Mouse (Mus musculus): ENCODE data around the gene Ccdc88b.

Gene Ccdc88b

DNA sequence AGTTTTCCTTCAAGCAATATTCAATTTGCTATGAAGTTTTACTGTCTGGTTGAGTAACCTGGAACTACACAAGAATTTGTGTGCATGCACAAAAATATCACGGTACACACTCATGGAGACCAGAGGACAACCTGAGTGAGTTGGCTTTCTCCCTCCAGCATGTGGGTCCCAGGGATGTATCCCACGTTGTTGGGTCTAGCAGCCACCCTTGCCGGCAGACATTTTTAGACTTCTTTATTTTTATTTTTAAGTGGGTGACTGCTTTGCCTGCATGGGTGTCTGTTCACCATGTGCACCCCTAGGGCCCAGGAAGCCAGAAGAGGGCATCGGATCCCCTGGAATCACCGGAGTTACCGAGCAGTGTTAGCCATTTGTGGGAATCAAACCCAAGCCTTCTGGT is 32.6 kb downstream of the Ccdc88b start:
- no peak for DNase-seq

DNA sequence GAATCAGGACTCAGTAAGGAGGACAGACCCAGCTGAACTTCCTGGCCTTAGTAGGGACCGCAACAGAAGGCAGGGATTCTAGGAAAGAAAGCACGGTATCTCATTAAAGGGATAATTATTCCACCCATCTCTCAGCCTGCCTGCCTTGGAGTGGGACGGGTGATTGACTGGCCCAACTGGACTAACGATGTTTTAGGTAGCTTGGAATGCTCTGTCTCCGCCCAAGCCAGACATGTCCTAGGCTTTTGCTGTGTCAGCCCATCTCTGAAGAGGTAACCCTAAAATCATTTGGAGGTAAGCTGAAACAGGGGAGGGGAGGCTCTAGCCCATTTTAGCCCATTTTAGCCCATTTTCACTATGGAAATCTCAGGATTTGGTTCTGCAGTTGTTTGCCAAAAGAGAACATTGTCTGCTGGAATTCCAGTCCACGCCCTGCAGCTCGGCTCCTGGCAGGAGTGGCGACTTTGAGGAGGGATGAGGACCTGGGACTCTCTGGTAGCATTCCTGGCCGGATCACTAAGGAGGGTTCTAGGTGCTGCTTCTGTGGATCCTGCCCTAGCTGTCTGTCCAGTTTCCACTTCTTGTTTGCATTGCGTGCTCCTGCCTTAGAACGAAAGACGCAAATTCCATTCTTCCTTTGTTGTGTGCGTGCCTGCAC is 37.3 kb downstream of the Ccdc88b start:
- DNase-seq, result no peak

DNA sequence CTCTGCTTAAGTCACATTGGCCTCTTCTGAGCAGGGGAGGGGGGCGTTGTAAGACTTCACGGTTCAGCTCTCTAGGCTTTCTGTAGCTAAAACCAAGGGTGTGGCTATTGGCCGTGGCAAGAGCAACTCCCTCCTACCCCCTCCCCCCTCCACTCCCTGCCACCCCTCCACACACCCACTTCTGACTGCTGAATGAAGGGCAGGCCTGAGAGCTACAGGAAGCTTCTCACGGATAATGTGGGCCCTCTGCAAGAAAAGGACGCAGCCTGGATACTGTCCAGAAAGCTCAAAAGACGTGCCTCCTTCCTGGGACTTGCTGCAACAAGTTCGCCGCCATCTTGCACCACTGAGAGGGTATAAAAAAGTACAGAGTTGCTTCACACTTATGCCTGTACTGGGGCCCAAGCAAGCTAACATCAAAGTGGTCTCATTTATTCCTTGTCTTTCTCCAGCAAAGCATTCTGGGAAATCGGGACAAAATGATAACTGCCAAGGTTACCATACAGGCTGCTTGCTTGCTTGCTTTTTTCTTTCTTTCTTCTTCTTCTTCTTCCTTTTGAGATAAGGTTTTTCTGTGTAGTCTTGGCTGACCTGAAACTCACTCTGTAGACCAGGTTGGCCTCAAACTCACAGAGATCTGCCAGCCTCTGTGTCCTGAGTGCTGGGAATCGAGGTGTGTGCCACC is 38.7 kb downstream of the Ccdc88b start:
- no peak for DNase-seq

DNA sequence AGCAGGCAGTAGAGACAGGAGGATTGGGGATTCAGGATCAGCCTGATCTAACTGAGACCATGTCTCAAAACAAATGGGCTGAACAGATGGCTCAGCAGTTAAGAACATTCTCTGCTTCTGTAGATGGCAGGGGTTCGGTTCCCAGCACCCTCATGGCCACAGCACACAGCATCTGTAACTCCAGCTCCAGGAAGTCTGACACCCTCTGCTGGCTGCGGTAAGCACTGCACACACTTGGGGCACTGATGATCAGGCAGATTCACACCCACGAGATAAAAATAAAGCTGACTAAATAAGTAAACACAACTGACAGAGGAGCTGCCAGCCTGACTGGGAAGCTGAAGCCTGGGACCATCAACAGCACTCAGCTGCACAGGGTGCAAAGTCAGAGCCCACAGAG is 43.1 kb downstream of the Ccdc88b start:
- DNase-seq, result no peak

DNA sequence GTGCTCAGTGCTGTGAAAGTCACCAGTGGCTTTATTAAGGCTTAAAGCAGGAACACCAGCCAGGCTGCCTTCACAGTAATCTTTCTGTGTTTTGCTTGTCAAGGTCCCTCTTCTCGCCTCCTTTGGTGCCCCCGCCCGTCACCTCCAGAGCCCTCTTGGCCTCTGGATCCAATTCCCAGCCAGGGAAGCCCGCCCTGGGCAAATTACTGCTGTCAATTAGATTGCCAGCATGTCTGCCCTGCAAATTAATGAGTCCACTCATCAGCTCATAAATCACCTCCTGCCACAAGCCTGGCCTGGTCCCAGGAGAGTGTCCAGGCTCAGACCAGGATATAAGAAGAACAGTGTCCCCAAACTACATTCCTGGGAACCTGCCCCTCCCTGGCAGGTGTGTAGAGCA is 43.6 kb downstream of the Ccdc88b start:
- DNase-seq, result no peak
